Mouse (Mus musculus) testis, adult 2 months (tissue): ENCODE data around the gene Fap. TPM values are rescaled to one million over a fixed set of nuclear protein-coding genes. Genes with fewer than 3 reads are reported as not detected.

Experiments
- H3K27ac ChIP-seq: fragments of 200-500 bp; 2 replicates; pipeline ENCODE4 v1.5.1; 2012; ENCODE audit warnings: low read depth, low read length; ENCODE audit not compliant: control insufficient read depth, insufficient read depth
- H3K27me3 ChIP-seq: fragments of 200-500 bp; 2 replicates; pipeline ENCODE4 v1.6.1; 2012; ENCODE audit warnings: mild to moderate bottlenecking, low read length, moderate library complexity; ENCODE audit not compliant: control insufficient read depth, insufficient read depth
- H3K36me3 ChIP-seq: fragments of 200-500 bp; 2 replicates; pipeline ENCODE4 v1.6.1; 2012; ENCODE audit warnings: mild to moderate bottlenecking, low read length; ENCODE audit not compliant: control insufficient read depth, insufficient read depth
- H3K4me1 ChIP-seq: fragments of 200-500 bp; 2 replicates; pipeline ENCODE4 v1.6.1; 2012; ENCODE audit warnings: low read length; ENCODE audit not compliant: control insufficient read depth, insufficient read depth
- H3K4me3 ChIP-seq: fragments of 200-500 bp; 2 replicates; pipeline ENCODE4 v1.5.1; 2012; ENCODE audit warnings: low read depth, mild to moderate bottlenecking, low read length, moderate library complexity, mixed read lengths; ENCODE audit not compliant: control insufficient read depth
- CTCF ChIP-seq: fragments of 200-500 bp; IDR thresholded peaks from 2 replicates; pipeline ENCODE4 v1.5.1; 2012; ENCODE audit warnings: low read depth, mild to moderate bottlenecking, inconsistent platforms, low read length, moderate library complexity; ENCODE audit not compliant: control insufficient read depth, insufficient read depth, insufficient replicate concordance
- POLR2A ChIP-seq: fragments of 200-500 bp; IDR thresholded peaks from 2 replicates; pipeline ENCODE4 v1.6.1; 2012; ENCODE audit warnings: low read depth, mild to moderate bottlenecking, inconsistent platforms, low read length, moderate library complexity; ENCODE audit not compliant: control insufficient read depth
- polyA plus RNA-seq: library from polyadenylated mRNA; depleted of rRNA; stranded (reverse); fragments of >200 nt; gene quantifications from 2 replicates; pipeline ENCODE4 v1.2.3, GENCODE M21; 2012; rRNA removed

The Fap gene
- not detected in 2 replicates for polyA plus RNA-seq

GRCm38 (mm10) chr2:62573753-62574159 is at the start of gene Fap:
TSS of gene Fap (minus strand) at chr2:62574075.
- Histone ChIP-seq H3K27me3 (no peaks in the 10 kb centered on the region), H3K4me1 (no peaks in the 10 kb centered on the region), H3K4me3 (no peak within 1 kb of the TSS; the same call in 1 of the 2 replicates), H3K36me3 (no peaks in the 10 kb centered on the region), H3K27ac (no peak within 1 kb of the TSS)
- no peak for TF ChIP-seq CTCF
- TF ChIP-seq POLR2A, result no peak

- Histone ChIP-seq H3K27ac (no peak overlapping the region), H3K36me3 (no peaks in the 10 kb centered on the region), H3K4me1 (no peaks in the 10 kb centered on the region), H3K27me3 (no peaks in the 10 kb centered on the region), H3K4me3 (no peak overlapping the region)
- TF ChIP-seq POLR2A (no peak), CTCF (no peak)
These were observed 49.2 kb upstream of the Fap start for GRCm38 (mm10) chr2:62623024-62623441.

- Histone ChIP-seq H3K4me1 (no peaks in the 10 kb centered on the region), H3K4me3 (no peak overlapping the region), H3K27me3 (no peaks in the 10 kb centered on the region), H3K27ac (no peak overlapping the region), H3K36me3 (no peaks in the 10 kb centered on the region)
- no peak for TF ChIP-seq POLR2A
- no peak for TF ChIP-seq CTCF
These were observed 45.8 kb upstream of the Fap start for GRCm38 (mm10) chr2:62619679-62620078.

- H3K27ac ChIP-seq, result no peak overlapping the region
- H3K36me3 ChIP-seq, result no peaks in the 10 kb centered on the region
- no peaks in the 10 kb centered on the region for H3K4me1 ChIP-seq
- no peak overlapping the region for H3K4me3 ChIP-seq
- H3K27me3 ChIP-seq, result no peaks in the 10 kb centered on the region
- no peak for TF ChIP-seq POLR2A
- no peak for TF ChIP-seq CTCF
These were observed 45.1 kb upstream of the Fap start for GRCm38 (mm10) chr2:62618934-62619341.

GRCm38 (mm10) chr2:62613133-62613532 is 39.3 kb upstream of the Fap start:
- TF ChIP-seq POLR2A, result no peak
- no peak for TF ChIP-seq CTCF
- Histone ChIP-seq H3K4me3 (no peak overlapping the region), H3K27ac (no peak overlapping the region), H3K36me3 (no peaks in the 10 kb centered on the region), H3K27me3 (no peaks in the 10 kb centered on the region), H3K4me1 (no peaks in the 10 kb centered on the region)

GRCm38 (mm10) chr2:62606205-62606604 is 32.3 kb upstream of the Fap start:
- H3K36me3 ChIP-seq, result no peaks in the 10 kb centered on the region
- H3K4me3 ChIP-seq, result no peak overlapping the region; the same call in 1 of the 2 replicates
- TF ChIP-seq CTCF (no peak), POLR2A (no peak)
- H3K27ac ChIP-seq, result no peak overlapping the region
- no peaks in the 10 kb centered on the region for H3K4me1 ChIP-seq
- H3K27me3 ChIP-seq, result no peaks in the 10 kb centered on the region

- H3K27me3 ChIP-seq, result no peaks in the 10 kb centered on the region
- TF ChIP-seq POLR2A (no peak), CTCF (no peak)
- no peaks in the 10 kb centered on the region for H3K4me1 ChIP-seq
- H3K27ac ChIP-seq, result no peak overlapping the region
- H3K36me3 ChIP-seq, result no peaks in the 10 kb centered on the region
- no peak overlapping the region for H3K4me3 ChIP-seq
These were observed 29.7 kb upstream of the Fap start for GRCm38 (mm10) chr2:62603530-62603929.

GRCm38 (mm10) chr2:62596586-62596985 is 22.7 kb upstream of the Fap start:
- Histone ChIP-seq H3K4me3 (no peak overlapping the region), H3K27ac (no peak overlapping the region), H3K36me3 (no peaks in the 10 kb centered on the region), H3K27me3 (no peaks in the 10 kb centered on the region), H3K4me1 (no peaks in the 10 kb centered on the region)
- TF ChIP-seq POLR2A (no peak), CTCF (no peak)
